Mouse (Mus musculus) cerebellum, adult 8-10 months (tissue): ENCODE measurements around the gene Rimbp2.

ENCODE experiments used
- DNase-seq: peaks from one replicate; pipeline ENCODE4 v3.0.0; 2022

Rimbp2 gene

DNA sequence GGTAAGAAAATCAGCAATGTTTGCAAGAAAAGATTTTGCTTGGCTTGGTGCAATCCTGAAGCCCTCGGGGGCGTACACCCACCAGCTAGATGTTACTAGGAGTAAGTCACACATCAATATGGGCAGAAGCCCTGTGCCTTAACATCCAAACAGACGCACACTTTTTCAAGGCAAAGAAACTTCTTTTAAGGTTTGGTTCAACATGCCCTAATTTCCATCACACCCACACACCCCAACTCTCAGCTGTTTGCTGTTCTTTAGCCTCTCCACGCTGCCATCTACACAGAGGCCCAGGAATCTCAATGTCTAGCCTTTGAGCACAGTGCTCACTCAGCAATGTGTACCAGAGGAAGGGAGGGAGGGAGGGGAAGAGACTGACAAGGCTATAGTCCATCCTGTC is 28.2 kb downstream of the Rimbp2 start:
- no peak for DNase-seq

DNA sequence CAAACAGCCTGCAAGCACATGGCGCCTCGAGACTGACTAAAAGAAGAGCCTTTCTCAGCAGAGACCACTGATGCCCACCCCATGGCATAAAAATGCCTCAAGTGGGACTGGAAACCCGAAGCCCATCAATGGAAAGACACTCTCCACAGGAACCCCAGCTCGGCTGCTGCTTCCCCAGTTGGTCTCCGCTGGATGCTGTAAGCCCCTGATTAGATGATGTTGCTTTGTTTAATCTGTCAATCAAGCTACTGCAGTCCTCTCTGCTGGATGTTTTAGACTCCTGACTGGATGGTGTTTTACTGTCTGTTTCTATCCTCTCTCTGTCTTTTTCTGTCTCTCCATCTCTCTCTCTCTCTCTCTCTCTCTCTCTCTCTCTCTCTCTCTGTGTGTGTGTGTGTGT is 33.2 kb downstream of the Rimbp2 start:
- DNase-seq = no peak

DNA sequence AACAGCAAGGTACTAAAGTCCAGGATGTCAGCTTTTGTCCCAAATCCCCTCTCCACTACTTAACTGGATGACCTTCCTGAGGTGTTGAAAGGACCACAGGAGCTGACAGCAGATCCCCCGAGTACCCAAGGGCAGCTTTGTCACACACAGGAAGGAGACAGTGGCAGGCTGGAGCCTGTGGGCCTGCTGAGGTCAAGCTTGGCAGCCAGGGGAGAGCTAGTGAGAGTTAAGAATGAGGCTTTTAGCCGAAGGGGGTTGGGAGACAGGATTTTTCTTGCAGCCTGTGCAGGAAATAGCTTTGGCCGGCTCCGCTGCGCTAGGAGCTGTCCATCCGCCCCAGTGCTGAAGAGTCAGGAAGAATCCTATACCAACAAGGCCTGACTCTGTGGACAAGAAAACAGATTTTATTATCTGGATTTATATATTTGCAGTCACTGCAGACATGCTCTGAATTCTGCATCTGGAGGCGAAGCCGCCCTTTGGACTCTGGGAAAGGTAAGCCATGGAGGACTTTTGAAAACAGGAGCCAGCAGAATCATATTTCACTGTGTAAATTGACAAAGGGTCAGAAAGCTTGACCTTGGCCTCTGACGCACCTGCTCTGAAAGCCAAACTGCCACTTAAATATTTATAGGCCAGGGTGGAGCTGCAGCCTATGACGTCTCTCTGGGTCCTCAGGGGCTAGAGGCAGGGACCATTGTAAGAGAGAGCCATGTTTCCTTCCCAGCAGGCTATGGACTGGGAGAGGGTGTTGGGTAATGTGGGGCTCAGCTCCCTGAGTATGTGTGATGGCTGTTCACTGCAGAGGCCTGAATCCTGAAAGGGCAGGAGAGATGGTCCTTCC is 35.9 kb downstream of the Rimbp2 start:
- no peak for DNase-seq

DNA sequence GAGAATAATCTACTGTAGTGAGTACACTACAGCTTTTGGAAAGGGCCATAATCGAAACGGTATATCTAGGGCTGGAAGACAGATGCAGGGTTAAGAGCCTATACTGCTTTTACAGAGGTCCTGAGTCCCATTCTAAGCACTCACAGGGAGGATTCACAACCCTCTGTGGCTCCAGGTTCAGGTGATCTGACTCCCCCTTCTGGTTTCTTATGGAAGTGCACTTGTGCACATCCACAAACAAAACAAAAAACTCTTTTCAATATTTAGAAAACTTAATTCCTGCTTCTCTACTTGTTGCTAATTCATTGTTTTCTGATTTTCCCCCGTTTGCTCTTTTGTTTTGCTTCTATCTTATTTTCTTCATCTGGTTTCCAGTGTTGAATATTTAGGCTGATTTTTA is 39.5 kb downstream of the Rimbp2 start:
- DNase-seq = no peak

DNA sequence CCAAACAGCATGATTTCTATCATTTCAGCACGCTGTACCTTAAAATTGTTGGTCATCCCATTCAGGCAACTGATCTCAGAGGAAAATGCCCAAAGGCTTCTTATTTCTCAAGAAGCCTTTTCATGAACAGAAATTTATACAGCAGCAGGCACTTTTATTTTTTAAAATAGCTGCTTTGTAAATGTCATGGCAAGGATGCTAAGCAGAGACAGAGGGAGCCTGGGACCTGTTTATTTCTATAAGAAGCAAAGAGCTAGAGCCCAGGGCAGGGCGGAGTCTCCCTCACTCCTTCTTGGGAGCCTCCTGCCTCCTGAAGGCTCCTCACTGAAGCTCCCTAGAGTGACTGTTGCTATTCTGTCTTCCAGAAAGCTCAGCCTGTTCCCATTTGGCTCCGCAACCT is 40.9 kb downstream of the Rimbp2 start:
- no peak for DNase-seq

DNA sequence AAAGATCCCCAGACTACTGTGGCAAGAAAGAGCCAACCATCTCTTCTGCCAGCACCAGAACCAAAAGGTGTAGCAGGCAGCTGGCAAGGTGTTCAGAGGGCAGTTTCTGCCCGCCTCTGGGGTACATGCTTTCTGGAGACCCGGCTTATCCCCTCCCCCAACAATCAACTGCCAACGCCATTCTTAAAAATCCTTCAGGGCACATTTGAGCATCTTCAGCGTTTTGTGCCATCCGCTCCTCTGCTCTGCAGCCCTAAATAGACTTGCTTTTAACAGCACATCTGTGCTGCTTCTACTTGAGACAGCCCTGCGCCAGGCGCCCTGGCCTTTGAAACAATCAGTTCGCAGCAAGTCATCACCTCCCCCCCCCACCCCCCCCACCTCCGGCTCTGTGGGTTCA is 41.7 kb downstream of the Rimbp2 start:
- no peak for DNase-seq

DNA sequence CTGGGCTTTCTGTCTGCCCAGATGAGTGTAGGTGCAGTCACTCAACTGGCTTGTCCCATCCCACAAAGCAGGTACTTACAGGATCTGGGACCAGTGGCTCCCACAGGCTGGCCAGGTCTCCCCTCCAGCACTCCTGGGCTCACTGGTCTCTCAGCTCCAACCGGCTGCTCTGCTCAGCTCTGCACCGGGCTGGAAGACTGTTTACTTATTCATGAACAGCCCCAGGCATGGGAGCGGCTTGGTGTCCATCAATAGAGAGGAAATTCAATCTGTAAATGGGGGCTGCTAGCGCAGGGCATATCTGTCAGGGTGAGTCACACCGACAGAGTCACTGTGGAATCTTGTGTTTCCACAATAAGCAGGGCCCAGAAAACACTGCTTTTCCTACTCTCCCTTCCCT is 49.2 kb downstream of the Rimbp2 start:
- no peak for DNase-seq

DNA sequence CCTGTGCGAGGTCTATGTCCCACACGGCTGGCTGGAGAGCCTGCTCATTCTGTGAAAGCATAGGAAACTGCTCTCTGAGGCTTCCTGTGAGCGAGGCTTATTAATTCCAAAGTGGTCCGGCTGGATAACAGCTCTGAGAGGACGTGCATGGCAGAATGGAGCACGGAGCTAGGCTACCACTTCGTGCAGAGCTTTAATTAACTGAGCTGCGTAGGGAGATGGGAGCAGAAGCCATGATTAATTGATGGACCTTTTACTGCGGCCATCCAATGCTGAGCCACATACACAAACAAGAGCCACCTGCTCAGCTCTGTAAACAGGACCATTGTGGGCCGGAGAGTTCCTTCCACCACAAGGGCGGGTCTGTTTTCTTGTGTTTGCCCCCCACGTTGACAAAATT is 50.2 kb downstream of the Rimbp2 start:
- no peak for DNase-seq

DNA sequence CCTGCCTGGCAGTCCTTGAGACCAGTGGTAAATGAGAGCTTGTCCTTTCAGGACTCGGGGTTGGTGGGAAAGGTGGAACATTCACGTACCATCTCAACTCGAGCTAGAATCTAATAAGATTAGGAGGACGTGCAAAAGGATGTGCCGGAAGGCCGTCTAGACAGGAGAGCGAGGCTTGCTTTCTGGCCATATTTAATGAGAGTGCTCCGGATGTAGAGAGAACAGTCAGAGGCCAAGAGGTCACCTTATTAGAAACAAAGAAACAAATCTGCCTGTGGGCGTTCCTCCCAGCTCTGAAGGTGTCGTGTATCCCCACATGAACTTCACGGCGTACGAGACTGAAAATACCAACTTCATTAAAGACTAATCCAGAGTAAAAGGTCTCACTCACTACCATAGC is 53.3 kb downstream of the Rimbp2 start:
- DNase-seq = no peak

DNA sequence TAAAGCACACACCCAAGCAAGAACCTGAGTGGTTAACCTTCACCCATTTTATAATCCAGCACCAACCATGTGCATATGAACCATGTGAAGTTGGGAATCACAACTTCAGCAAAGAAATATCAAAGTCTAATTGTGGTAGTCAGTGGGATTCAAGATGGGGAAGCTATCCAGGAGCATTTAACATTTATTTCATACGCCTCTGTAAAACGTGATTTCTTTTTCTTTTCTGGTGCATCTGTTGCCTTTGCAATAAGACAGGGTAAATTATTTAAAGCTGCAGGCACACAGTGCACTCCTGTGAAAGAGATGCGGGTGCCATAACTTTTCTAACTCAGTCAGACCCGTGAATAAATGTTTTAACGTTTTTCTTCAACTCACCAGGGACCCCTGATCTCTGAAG is 58.4 kb downstream of the Rimbp2 start:
- no peak for DNase-seq

DNA sequence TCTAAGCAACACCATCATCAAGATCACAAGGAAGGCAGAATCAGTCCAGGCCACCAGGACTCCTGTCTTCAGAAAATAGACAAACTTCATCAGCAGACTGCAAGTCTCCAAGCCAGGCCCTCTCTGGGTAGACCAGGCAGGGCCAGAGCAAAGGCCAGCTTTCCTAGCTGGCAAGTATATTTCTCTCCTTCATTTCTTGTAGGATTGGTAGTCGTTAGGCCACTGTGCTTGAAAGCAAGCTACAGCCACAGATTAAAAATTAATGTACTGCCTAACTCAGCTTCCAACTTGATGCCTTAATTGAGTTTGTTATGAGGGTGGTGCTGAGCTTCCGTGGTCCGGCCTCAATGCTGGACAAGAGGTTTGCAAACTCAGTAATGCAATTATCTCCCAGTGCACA is 65.7 kb downstream of the Rimbp2 start:
- DNase-seq = no peak

DNA sequence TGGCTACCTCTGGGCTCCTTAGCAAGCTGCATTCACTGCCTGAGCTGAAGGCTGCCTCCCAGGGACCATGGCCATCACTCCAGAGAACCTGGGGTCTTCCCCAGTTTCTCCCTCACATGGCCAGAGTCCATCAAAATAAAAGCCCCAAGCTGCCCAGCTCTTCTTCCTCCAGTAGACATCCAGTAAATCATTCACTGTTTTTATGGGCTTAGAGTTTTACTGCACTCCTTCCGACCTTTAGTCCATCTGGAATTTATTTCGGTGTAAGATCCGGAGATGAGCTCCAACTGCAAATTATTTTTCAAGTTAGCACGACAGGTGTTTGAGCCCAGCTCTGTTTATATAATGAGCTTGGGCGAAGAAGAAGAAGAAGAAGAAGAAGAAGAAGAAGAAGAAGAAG is 69.0 kb downstream of the Rimbp2 start:
- no peak for DNase-seq

DNA sequence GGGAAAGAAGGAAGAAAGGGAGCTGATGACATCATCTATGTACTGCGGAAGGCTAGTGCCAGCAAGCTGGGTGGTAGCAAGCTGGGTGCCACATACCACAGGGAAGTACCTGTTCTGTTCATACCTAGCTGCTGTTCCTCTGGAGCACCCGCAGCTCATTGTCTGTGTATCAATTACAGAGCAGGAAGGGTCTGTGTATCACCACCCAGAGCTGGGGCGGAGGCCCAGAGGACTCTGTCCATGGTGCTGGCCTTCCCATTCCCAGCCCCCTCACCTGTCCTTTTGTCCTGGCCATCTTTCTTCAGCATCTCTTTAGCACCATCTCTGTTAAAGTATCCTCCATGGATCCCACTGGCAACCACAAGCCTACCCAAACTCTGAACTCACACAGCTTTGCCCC is 74.2 kb downstream of the Rimbp2 start:
- DNase-seq = no peak

DNA sequence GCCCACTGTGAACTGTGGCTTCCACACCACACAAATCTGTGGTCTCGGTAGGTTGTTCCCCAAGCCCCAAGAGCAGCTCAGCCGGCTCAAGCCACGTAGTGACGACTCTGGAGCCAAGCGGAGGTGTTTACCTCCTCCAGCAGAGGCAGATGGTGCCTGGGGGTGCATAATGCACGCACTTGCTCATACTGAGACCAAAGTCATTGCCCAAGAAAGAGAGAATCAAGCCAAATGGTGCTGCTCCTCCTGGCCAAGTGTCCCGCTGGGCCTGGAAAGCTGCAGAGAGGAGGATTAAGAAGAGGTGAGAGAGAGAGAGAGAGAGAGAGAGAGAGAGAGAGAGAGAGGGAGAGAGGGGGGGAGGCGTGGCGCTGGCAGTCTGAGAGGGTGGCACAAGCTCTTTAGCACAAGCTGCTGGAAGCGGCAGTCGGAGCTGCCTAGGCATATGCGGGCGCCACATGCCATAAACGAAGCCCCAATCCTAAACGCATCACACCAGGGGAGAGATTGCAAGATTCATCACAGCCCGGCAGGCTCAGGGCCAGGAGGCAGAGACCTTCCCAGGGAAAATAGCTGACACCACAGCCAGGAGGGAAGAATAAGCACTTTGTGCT is 75.8 kb downstream of the Rimbp2 start:
- DNase-seq = peak; percentile 60

DNA sequence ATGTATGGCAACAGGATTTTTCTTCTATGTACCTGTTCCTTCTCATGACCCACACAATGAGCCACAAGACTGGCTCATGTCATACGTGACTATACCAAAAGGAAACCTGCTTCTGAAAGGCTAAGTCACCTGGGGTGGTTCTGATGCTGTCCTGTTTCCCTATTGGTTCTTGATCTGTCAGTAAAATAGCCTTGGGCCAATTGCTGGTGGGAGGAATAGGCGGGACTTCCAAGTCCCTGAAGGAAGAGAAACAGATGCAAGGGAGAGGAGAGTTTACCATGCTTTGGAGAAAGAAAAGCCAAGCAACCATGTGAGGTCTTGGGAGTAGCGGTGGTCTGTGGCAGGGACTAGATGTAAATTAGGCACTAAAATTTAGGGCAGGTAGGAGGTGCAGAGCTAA is 81.6 kb downstream of the Rimbp2 start:
- no peak for DNase-seq

DNA sequence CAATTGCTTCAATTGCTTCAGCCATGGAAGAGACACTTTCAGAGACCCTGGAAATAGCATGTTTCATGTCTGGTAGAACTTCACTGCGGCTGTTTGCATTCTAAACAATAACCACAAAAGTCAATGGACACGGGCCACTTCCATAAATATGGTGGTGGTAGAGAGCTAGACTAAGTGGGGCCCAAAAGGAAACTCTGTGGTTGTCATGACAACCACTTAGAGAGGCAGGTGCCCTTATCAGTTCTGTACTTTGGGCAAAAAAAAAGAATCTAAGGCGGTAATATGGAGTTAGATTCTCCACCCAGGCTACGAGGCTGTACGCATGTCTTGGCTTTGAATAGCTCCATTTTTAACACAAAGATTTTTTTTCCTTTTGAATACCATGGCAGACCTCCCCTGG is 86.5 kb downstream of the Rimbp2 start:
- DNase-seq = no peak

DNA sequence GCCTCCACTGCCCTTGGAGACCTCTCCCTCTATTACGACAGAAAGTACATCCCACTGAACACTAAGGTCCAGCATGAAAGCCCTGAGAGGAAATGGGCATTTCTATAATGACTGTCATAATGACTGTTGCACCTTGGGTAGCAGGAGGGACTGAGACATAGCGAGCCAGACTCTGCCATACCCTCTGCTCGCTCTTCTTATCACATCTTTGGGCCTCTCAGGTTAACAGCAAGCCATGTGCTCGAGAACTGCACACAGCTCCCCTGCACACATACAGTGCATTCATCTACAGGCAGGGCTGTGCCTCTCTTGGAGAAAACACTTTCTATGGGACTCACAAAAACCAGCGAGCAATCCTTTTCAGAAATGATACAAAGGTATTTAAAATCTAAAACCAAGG is 87.0 kb downstream of the Rimbp2 start:
- no peak for DNase-seq

DNA sequence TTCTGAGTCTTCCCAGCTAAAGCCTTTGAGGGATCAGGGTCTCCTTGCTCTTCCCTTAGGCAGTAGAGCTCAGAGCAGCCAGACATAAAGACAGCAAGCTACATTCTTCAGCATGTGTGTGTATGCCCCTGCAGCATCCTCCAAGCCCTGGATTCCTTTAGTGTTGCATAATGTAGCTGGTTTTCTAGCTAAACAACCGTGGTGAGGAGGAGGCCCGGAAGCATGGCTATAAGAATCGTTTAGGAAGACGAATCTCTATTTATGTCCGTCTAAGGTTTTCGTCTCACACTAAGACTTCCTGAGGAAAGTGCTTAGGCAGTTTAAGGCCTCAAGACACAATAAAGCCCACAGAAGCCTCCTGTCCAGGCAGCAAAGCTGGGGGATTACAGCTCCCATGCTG is 89.8 kb downstream of the Rimbp2 start:
- DNase-seq = no peak

DNA sequence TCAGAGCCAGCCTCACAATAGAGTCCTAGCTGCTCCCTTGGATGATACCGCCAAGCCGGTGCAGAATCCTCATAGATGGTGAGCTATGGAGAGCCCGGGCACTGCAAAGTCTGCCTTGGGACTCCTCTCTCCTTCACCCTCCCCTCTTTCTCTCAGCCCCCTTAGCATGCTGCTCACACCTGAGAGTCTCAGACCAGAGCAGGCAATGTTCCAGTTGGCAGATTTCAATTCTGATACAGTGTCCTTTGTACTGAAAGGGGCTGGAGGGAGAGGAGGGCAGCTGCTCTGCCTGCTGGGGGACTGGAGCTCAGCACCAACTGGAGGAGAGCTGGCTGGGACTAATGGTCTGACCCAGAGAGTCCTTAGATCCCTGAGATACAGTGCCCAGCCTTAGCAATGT is 92.4 kb downstream of the Rimbp2 start:
- DNase-seq = no peak

DNA sequence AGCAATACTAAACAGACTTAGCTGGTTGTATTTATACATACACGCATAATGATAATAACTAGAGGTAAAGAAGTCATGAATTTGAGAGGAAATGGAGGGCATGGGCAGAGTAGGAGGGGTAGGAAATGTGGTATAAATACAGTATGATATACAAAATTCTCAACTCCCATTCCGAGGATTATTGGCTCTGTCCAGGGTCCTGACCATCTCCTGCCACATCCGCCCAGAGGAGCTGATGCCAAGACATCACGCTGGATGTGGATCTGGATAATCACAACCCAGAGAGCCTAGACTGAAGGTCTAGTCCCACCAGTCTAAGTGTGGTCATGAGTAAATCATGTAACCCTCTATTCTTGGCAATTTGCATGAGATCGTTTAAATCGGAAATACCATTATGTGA is 100.5 kb downstream of the Rimbp2 start:
- no peak for DNase-seq

DNA sequence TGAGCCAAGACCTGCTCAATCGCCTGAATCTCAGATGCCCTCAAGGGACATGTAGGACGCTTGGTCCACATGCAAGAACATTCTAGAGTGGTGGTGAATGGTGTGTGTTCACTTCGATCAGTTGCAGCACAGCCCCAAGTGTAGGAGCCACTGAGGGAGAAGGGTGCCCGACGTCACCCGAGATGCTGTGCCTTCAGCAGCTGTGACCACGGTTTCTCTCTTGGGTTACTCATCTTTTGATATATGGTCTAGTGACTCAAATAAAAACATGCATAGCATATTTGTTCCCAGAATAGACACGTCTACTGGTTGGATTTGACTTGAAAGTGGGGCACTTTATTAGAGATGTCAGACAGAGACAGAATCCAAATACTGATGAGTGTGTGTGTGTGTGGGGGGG is 105.5 kb downstream of the Rimbp2 start:
- no peak for DNase-seq

DNA sequence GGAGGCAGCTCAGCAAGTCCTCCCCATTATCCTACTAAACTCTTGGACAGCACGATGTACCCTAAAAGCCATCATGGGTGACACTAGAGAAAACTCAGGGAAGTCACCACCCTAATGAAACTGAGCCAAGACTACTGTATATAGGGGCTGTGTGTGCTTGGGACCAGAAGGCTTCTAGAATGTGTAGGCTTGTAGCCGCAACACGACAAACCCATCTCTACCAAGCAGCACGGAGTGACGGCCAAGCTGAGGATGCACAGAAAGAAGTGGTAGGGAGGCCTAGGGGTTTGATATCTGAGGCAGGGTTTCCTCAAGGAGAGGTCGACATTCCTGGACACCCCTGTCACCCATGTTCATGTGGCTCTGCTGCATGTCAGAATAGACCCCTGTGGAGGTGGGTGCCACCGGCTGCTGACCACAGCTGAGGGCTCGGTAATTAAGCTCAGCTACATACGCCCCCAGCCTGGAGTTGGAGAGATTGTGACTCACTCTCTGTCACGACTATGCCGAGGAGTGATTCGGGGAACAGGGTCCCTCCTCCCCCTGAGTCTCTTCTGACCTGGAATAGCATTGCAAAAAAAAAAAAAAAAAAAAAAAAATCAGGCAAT is 106.7 kb downstream of the Rimbp2 start:
- no peak for DNase-seq

DNA sequence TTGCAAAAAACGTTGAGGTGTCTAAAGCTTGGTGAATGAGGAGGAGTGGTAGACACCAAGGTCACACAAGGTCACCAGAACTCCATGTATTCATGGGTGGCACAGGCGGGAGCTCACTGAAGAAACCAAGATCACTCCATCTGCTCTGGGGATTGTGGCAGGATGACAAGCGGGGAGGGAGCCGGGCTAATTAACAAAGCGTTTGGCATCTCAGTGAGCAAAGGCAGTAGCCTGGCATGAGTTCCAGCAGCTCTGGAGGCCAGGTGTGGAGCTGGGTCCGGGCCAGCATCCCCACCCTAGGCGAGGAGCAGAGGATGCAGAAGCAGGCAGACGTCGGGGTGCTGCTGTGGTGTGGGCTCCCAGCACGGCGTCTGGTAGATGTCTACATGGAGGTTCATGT is 108.3 kb downstream of the Rimbp2 start:
- DNase-seq = no peak

DNA sequence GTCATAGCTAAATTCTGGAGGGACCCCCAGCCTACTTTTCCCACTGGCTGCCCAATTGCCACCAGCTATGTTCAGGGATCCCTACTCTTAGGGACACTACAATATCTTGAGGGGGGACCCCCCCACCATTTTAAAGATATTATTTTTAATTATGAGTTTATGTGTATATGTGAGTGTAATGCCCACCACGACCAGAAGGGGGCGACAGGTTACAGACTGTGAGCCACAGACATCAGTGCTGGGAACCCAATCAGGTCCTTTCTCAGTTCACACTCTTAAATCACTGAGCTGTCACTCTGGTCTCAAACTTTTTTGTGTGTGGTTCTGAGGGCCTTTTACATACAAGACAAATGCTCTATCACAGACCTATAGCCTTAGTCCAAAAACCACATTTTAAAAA is 109.3 kb downstream of the Rimbp2 start:
- DNase-seq = no peak

DNA sequence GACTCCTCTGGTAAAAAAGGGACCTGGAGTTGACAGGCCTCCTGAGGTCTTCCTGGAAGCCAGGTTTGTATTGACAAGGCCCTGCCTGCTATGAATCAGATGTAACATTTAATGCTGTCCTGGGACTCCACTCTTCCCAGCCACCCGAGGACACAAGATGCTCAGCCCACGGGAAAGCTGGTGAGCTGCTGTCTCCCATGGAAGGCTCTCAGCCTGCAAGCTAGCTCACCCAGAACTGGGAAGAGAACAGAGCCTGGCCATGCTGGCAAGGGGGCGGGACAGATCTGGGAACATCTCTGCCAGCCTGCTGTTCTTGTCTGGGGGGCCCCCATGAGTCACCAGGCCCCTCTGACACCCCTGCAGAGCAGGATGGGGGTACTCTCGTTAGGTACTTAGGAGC is 111.7 kb downstream of the Rimbp2 start:
- DNase-seq = no peak
